Mouse (Mus musculus) embryonic facial prominence, embryonic 13.5 days (tissue): ENCODE measurements around the gene Ablim1. TPM values are rescaled to one million over a fixed set of nuclear protein-coding genes. Genes with fewer than 3 reads are reported as not detected.

Experiments
- ATAC-seq: fragments of 200-750 bp; cut with Nextera tagmentation; 2 replicates; pipeline ENCODE4 v1.8.0; 2017; ENCODE audit warnings: low read depth; ENCODE audit not compliant: insufficient number of reproducible peaks, insufficient read depth, low FRiP score, low TSS enrichment
- H3K27ac ChIP-seq: fragments of 300-500 bp; sonication (generic); 2 replicates; pipeline ENCODE4 v1.5.1; 2015; ENCODE audit warnings: moderate library complexity, mild to moderate bottlenecking, inconsistent platforms
- H3K27me3 ChIP-seq: fragments of 300-500 bp; sonication (generic); 2 replicates; pipeline ENCODE4 v1.6.1; 2015; ENCODE audit warnings: mild to moderate bottlenecking, inconsistent platforms
- H3K36me3 ChIP-seq: fragments of 300-500 bp; sonication (generic); 2 replicates; pipeline ENCODE4 v1.6.1; 2015; ENCODE audit warnings: mild to moderate bottlenecking, inconsistent platforms
- H3K4me1 ChIP-seq: fragments of 300-500 bp; sonication (generic); 2 replicates; pipeline ENCODE4 v1.6.1; 2015; ENCODE audit warnings: inconsistent platforms
- H3K4me2 ChIP-seq: fragments of 300-500 bp; sonication (generic); 2 replicates; pipeline ENCODE4 v1.6.1; 2015; ENCODE audit warnings: moderate library complexity, mild to moderate bottlenecking, inconsistent platforms
- H3K4me3 ChIP-seq: fragments of 300-500 bp; sonication (generic); 2 replicates; pipeline ENCODE4 v1.5.1; 2015; ENCODE audit warnings: mild to moderate bottlenecking, inconsistent platforms
- H3K9ac ChIP-seq: fragments of 300-500 bp; sonication (generic); 2 replicates; pipeline ENCODE4 v1.6.1; 2015; ENCODE audit warnings: mild to moderate bottlenecking, inconsistent platforms
- H3K9me3 ChIP-seq: fragments of 300-500 bp; sonication (generic); 2 replicates; pipeline ENCODE4 v1.6.1; 2016; ENCODE audit warnings: inconsistent platforms
- WGBS: fragments of 180-500 bp; shearing (Covaris S2); methylation state at CpG from one replicate; pipeline ENCODE4 v1.1.7; 2015; ENCODE audit warnings: mixed read lengths; 5-methylcytosine and 5-hydroxymethylcytosine counted together
- polyA plus RNA-seq: library from polyadenylated mRNA; unstranded; fragments of >200 nt; fragmentation: Nextera tagmentation; extraction: Ambion mirVana; gene quantifications from 2 replicates; pipeline ENCODE4 v1.2.1, GENCODE M21; 2015

Gene Ablim1
- polyA plus RNA-seq, 1 experiment from 2014 or later: 33.3 TPM

GRCm38 (mm10) chr19:57116871-57117501 is 197.7 kb downstream of the Ablim1 start:
- H3K4me3 ChIP-seq: peak overlapping the region; percentile 44
- no peaks in the 10 kb centered on the region for H3K27me3 ChIP-seq

GRCm38 (mm10) chr19:57115670-57116069 is 199.0 kb downstream of the Ablim1 start:
- Histone ChIP-seq H3K4me3 (no peak overlapping the region), H3K27ac (no peak overlapping the region), H3K9me3 (no peaks in the 10 kb centered on the region), H3K36me3 (no peaks in the 10 kb centered on the region), H3K9ac (0 out of 2 replicates have a peak overlapping the region, but pooled peaks have one; percentile 12), H3K27me3 (no peaks in the 10 kb centered on the region), H3K4me2 (no peak overlapping the region), H3K4me1 (peaks cover 56% of the 10 kb centered on the region)
- 44% methylated on average over 5 of the region's 5 CpGs for WGBS
- ATAC-seq: no peak

More at GRCm38 (mm10) chr19:57116871-57117501, 197.7 kb downstream of the Ablim1 start:
- Histone ChIP-seq H3K9me3 (no peaks in the 10 kb centered on the region), H3K27ac (0 out of 2 replicates have a peak overlapping the region, but pooled peaks have one; percentile 7), H3K9ac (peak overlapping the region; percentile 46; the same call in 1 of the 2 replicates), H3K4me1 (peaks cover 49% of the 10 kb centered on the region), H3K4me2 (peak overlapping the region; percentile 60), H3K36me3 (no peaks in the 10 kb centered on the region)
- 5% methylated on average over 7 of the region's 7 CpGs for whole genome bisulfite sequencing
- no peak for ATAC-seq

- no peak for ATAC-seq
- H3K27ac ChIP-seq: no peak overlapping the region
- H3K27me3 ChIP-seq: no peaks in the 10 kb centered on the region
- peaks cover 55% of the 10 kb centered on the region for H3K4me1 ChIP-seq
- WGBS: 67% methylated on average over 5 of the region's 5 CpGs
- no peak overlapping the region for H3K4me3 ChIP-seq
- H3K4me2 ChIP-seq: no peak overlapping the region
- H3K9ac ChIP-seq: no peak overlapping the region
- H3K9me3 ChIP-seq: no peaks in the 10 kb centered on the region
- H3K36me3 ChIP-seq: no peaks in the 10 kb centered on the region
Observed at GRCm38 (mm10) chr19:57114951-57115350, 199.8 kb downstream of the Ablim1 start.

GRCm38 (mm10) chr19:57113975-57114374 is 200.7 kb downstream of the Ablim1 start:
- Histone ChIP-seq H3K4me2 (no peak overlapping the region), H3K9ac (no peak overlapping the region), H3K36me3 (no peaks in the 10 kb centered on the region), H3K27me3 (no peaks in the 10 kb centered on the region), H3K4me1 (peaks cover 54% of the 10 kb centered on the region), H3K4me3 (no peak overlapping the region), H3K9me3 (no peaks in the 10 kb centered on the region), H3K27ac (no peak overlapping the region)
- ATAC-seq: no peak
- 95% methylated on average over 8 of the region's 8 CpGs for WGBS

- H3K9ac ChIP-seq: no peak overlapping the region
- H3K4me3 ChIP-seq: no peak overlapping the region
- H3K9me3 ChIP-seq: no peaks in the 10 kb centered on the region
- H3K36me3 ChIP-seq: no peaks in the 10 kb centered on the region
- ATAC-seq: no peak
- no peak overlapping the region for H3K4me2 ChIP-seq
- H3K4me1 ChIP-seq: peaks cover 44% of the 10 kb centered on the region
- H3K27me3 ChIP-seq: no peaks in the 10 kb centered on the region
- peak overlapping the region; percentile 33; the same call in 1 of the 2 replicates for H3K27ac ChIP-seq
- 70% methylated on average over 9 of the region's 9 CpGs for WGBS
Observed at GRCm38 (mm10) chr19:57112816-57113406, 201.8 kb downstream of the Ablim1 start.

- H3K4me1 ChIP-seq: peaks cover 41% of the 10 kb centered on the region
- no peaks in the 10 kb centered on the region for H3K9me3 ChIP-seq
- H3K9ac ChIP-seq: no peak overlapping the region
- H3K4me3 ChIP-seq: no peak overlapping the region
- WGBS: 83% methylated on average over 8 of the region's 8 CpGs
- H3K4me2 ChIP-seq: no peak overlapping the region
- H3K36me3 ChIP-seq: no peaks in the 10 kb centered on the region
- no peak for ATAC-seq
- H3K27me3 ChIP-seq: no peaks in the 10 kb centered on the region
- H3K27ac ChIP-seq: 0 out of 2 replicates have a peak overlapping the region, but pooled peaks have one; percentile 33
Observed at GRCm38 (mm10) chr19:57112231-57112815, 202.4 kb downstream of the Ablim1 start.

GRCm38 (mm10) chr19:57111301-57111700 is 203.4 kb downstream of the Ablim1 start:
- no peaks in the 10 kb centered on the region for H3K27me3 ChIP-seq
- H3K9ac ChIP-seq: no peak overlapping the region
- no peaks in the 10 kb centered on the region for H3K9me3 ChIP-seq
- H3K27ac ChIP-seq: no peak overlapping the region; the same call in 1 of the 2 replicates
- ATAC-seq: no peak
- no peak overlapping the region for H3K4me3 ChIP-seq
- WGBS: 63% methylated on average over 6 of the region's 6 CpGs
- H3K4me2 ChIP-seq: no peak overlapping the region
- H3K4me1 ChIP-seq: peaks cover 41% of the 10 kb centered on the region
- no peaks in the 10 kb centered on the region for H3K36me3 ChIP-seq

GRCm38 (mm10) chr19:57109620-57110019 is 205.1 kb downstream of the Ablim1 start:
- Histone ChIP-seq H3K36me3 (no peaks in the 10 kb centered on the region), H3K27me3 (no peaks in the 10 kb centered on the region), H3K4me1 (peaks cover 45% of the 10 kb centered on the region), H3K4me2 (no peak overlapping the region), H3K4me3 (no peak overlapping the region), H3K9me3 (no peaks in the 10 kb centered on the region), H3K9ac (no peak overlapping the region), H3K27ac (no peak overlapping the region)
- WGBS: 38% methylated on average over 7 of the region's 7 CpGs
- ATAC-seq: no peak

GRCm38 (mm10) chr19:57106513-57106912 is 208.2 kb downstream of the Ablim1 start:
- no peak overlapping the region for H3K9ac ChIP-seq
- 23% methylated on average over 6 of the region's 6 CpGs for WGBS
- ATAC-seq: no peak
- no peaks in the 10 kb centered on the region for H3K9me3 ChIP-seq
- no peak overlapping the region for H3K4me3 ChIP-seq
- H3K4me2 ChIP-seq: no peak overlapping the region
- H3K27me3 ChIP-seq: no peaks in the 10 kb centered on the region
- peak overlapping the region; percentile 68 for H3K27ac ChIP-seq
- no peaks in the 10 kb centered on the region for H3K36me3 ChIP-seq
- peaks cover 60% of the 10 kb centered on the region for H3K4me1 ChIP-seq

- ATAC-seq: no peak
- WGBS: 91% methylated on average over 3 of the region's 3 CpGs
- peaks cover 56% of the 10 kb centered on the region for H3K4me1 ChIP-seq
Observed at GRCm38 (mm10) chr19:57106031-57106430, 208.7 kb downstream of the Ablim1 start.

GRCm38 (mm10) chr19:57105156-57105555 is 209.6 kb downstream of the Ablim1 start:
- H3K36me3 ChIP-seq: no peaks in the 10 kb centered on the region
- H3K4me3 ChIP-seq: no peak overlapping the region
- ATAC-seq: no peak
- no peaks in the 10 kb centered on the region for H3K9me3 ChIP-seq
- H3K4me1 ChIP-seq: peaks cover 53% of the 10 kb centered on the region
- H3K9ac ChIP-seq: no peak overlapping the region
- H3K27ac ChIP-seq: no peak overlapping the region
- no peaks in the 10 kb centered on the region for H3K27me3 ChIP-seq
- WGBS: 69% methylated on average over 6 of the region's 6 CpGs
- H3K4me2 ChIP-seq: no peak overlapping the region

More at GRCm38 (mm10) chr19:57106031-57106430, 208.7 kb downstream of the Ablim1 start:
- Histone ChIP-seq H3K4me2 (no peak overlapping the region), H3K27me3 (no peaks in the 10 kb centered on the region), H3K4me3 (no peak overlapping the region), H3K9me3 (no peaks in the 10 kb centered on the region), H3K9ac (no peak overlapping the region), H3K36me3 (no peaks in the 10 kb centered on the region), H3K27ac (peak overlapping the region; percentile 68; the same call in 1 of the 2 replicates)
